Mouse (Mus musculus) neural tube, embryonic 14.5 days (tissue): ENCODE results near the gene Xdh. TPM values are rescaled to one million over a fixed set of nuclear protein-coding genes. Genes with fewer than 3 reads are reported as not detected.

Source experiments
- ATAC-seq: fragments of 200-750 bp; cut with Nextera tagmentation; 2 replicates; pipeline ENCODE4 v1.8.0; 2017; ENCODE audit warnings: low read depth, mild to moderate bottlenecking, moderate TSS enrichment, moderate library complexity
- H3K27ac ChIP-seq: fragments of 300-500 bp; sonication (generic); 2 replicates; pipeline ENCODE4 v1.5.1; 2014; ENCODE audit warnings: low read depth, mild to moderate bottlenecking, control low read depth, low read length, moderate library complexity, mixed read lengths
- H3K27me3 ChIP-seq: fragments of 300-500 bp; sonication (generic); 2 replicates; pipeline ENCODE4 v1.6.1; 2014; ENCODE audit warnings: low read length; ENCODE audit not compliant: control insufficient read depth, insufficient read depth
- H3K36me3 ChIP-seq: fragments of 300-500 bp; sonication (generic); 2 replicates; pipeline ENCODE4 v1.6.1; 2014; ENCODE audit warnings: low read length, mixed read lengths; ENCODE audit not compliant: control insufficient read depth, insufficient read depth
- H3K4me1 ChIP-seq: fragments of 300-500 bp; sonication (generic); 2 replicates; pipeline ENCODE4 v1.6.1; 2014; ENCODE audit warnings: low read length; ENCODE audit not compliant: control insufficient read depth, insufficient read depth
- H3K4me2 ChIP-seq: fragments of 300-500 bp; sonication (generic); 2 replicates; pipeline ENCODE4 v1.6.1; 2014; ENCODE audit warnings: mild to moderate bottlenecking, low read depth, low read length, control low read depth
- H3K4me3 ChIP-seq: fragments of 300-500 bp; sonication (generic); 2 replicates; pipeline ENCODE4 v1.5.1; 2014; ENCODE audit warnings: low read depth, low read length, control low read depth, mixed read lengths
- H3K9ac ChIP-seq: fragments of 300-500 bp; sonication (generic); replicated peaks from 2 replicates; pipeline ENCODE4 v1.6.1; 2014; ENCODE audit warnings: low read depth, mild to moderate bottlenecking, control low read depth, low read length, mixed read lengths
- H3K9me3 ChIP-seq: fragments of 300-500 bp; sonication (generic); 2 replicates; pipeline ENCODE4 v1.6.1; 2016; ENCODE audit warnings: low read length; ENCODE audit not compliant: control insufficient read depth
- WGBS: fragments of 180-500 bp; shearing (Covaris S2); extraction: QIAGEN DNeasy Blood & Tissue Kit; methylation state at CpG from one replicate; pipeline ENCODE4 v1.1.7; 2014; 5-methylcytosine and 5-hydroxymethylcytosine counted together
- polyA plus RNA-seq: library from polyadenylated mRNA; unstranded; fragments of >200 nt; fragmentation: Nextera tagmentation; extraction: Ambion mirVana; gene quantifications from 2 replicates; pipeline ENCODE4 v1.2.1, GENCODE M21; 2014

Gene Xdh
- polyA plus RNA-seq, 1 experiment from 2014 or later: 0.42 TPM

- Histone ChIP-seq H3K27me3 (no peaks in the 10 kb centered on the region), H3K9me3 (no peaks in the 10 kb centered on the region), H3K4me1 (0 out of 2 replicates have a peak, but pooled peaks cover 2% of the 10 kb centered on the region), H3K9ac (no peak overlapping the region), H3K36me3 (no peaks in the 10 kb centered on the region), H3K4me2 (no peak overlapping the region), H3K4me3 (no peak overlapping the region), H3K27ac (no peak overlapping the region)
- WGBS: 75% methylated on average over 2 of the region's 2 CpGs
- ATAC-seq: no peak
These were observed 1.2 kb downstream of the Xdh start for GRCm38 (mm10) chr17:73948801-73949200.

- H3K27ac ChIP-seq: no peak overlapping the region
- no peaks in the 10 kb centered on the region for H3K27me3 ChIP-seq
- no peaks in the 10 kb centered on the region for H3K36me3 ChIP-seq
- no peak for ATAC-seq
- H3K4me1 ChIP-seq: 0 out of 2 replicates have a peak, but pooled peaks cover 2% of the 10 kb centered on the region
- H3K4me2 ChIP-seq: no peak overlapping the region
- no peak overlapping the region for H3K4me3 ChIP-seq
- no peak overlapping the region for H3K9ac ChIP-seq
- no peaks in the 10 kb centered on the region for H3K9me3 ChIP-seq
- WGBS: 86% methylated on average over 3 of the region's 3 CpGs
These were observed 2.0 kb downstream of the Xdh start for GRCm38 (mm10) chr17:73948039-73948438.

- 68% methylated on average over 5 of the region's 5 CpGs for WGBS
- ATAC-seq: no peak
These were observed 3.1 kb downstream of the Xdh start for GRCm38 (mm10) chr17:73946856-73947255.

GRCm38 (mm10) chr17:73944661-73945060 lies 5.3 kb downstream of the Xdh start:
- ATAC-seq: no peak
- Histone ChIP-seq H3K27ac (no peak overlapping the region), H3K36me3 (no peaks in the 10 kb centered on the region), H3K4me2 (no peak overlapping the region), H3K9me3 (no peaks in the 10 kb centered on the region), H3K4me1 (0 out of 2 replicates have a peak, but pooled peaks cover under 1% of the 10 kb centered on the region), H3K4me3 (no peak overlapping the region), H3K27me3 (no peaks in the 10 kb centered on the region), H3K9ac (no peak overlapping the region)
- WGBS: 84% methylated on average over 5 of the region's 5 CpGs

More at GRCm38 (mm10) chr17:73946856-73947255, 3.1 kb downstream of the Xdh start:
- no peaks in the 10 kb centered on the region for H3K9me3 ChIP-seq
- no peak overlapping the region for H3K4me3 ChIP-seq
- no peak overlapping the region for H3K4me2 ChIP-seq
- no peak overlapping the region for H3K9ac ChIP-seq
- no peak overlapping the region for H3K27ac ChIP-seq
- H3K27me3 ChIP-seq: no peaks in the 10 kb centered on the region
- H3K4me1 ChIP-seq: 0 out of 2 replicates have a peak, but pooled peaks cover 2% of the 10 kb centered on the region
- no peaks in the 10 kb centered on the region for H3K36me3 ChIP-seq

- H3K4me1 ChIP-seq: no peaks in the 10 kb centered on the region
- H3K4me3 ChIP-seq: no peak overlapping the region
- H3K36me3 ChIP-seq: no peaks in the 10 kb centered on the region
- ATAC-seq: no peak
- H3K27me3 ChIP-seq: no peaks in the 10 kb centered on the region
- H3K4me2 ChIP-seq: no peak overlapping the region
- 87% methylated on average over 3 of the region's 3 CpGs for WGBS
- no peaks in the 10 kb centered on the region for H3K9me3 ChIP-seq
- no peak overlapping the region for H3K9ac ChIP-seq
- no peak overlapping the region for H3K27ac ChIP-seq
These were observed 7.6 kb downstream of the Xdh start for GRCm38 (mm10) chr17:73942268-73942962.

GRCm38 (mm10) chr17:73941816-73942215 lies 8.2 kb downstream of the Xdh start:
- Histone ChIP-seq H3K4me3 (no peak overlapping the region), H3K4me2 (no peak overlapping the region), H3K9me3 (no peaks in the 10 kb centered on the region), H3K27ac (no peak overlapping the region), H3K9ac (no peak overlapping the region), H3K36me3 (no peaks in the 10 kb centered on the region), H3K4me1 (no peaks in the 10 kb centered on the region), H3K27me3 (no peaks in the 10 kb centered on the region)
- ATAC-seq: no peak
- 79% methylated on average over 3 of the region's 3 CpGs for WGBS

GRCm38 (mm10) chr17:73937073-73937472 lies 12.9 kb downstream of the Xdh start:
- ATAC-seq: no peak
- H3K4me2 ChIP-seq: no peak overlapping the region
- WGBS: 89% methylated on average over 7 of the region's 7 CpGs

GRCm38 (mm10) chr17:73935163-73935562 lies 14.8 kb downstream of the Xdh start:
- Histone ChIP-seq H3K9me3 (no peaks in the 10 kb centered on the region), H3K4me2 (no peak overlapping the region), H3K9ac (no peak overlapping the region), H3K4me1 (no peaks in the 10 kb centered on the region), H3K27me3 (no peaks in the 10 kb centered on the region), H3K36me3 (no peaks in the 10 kb centered on the region), H3K27ac (no peak overlapping the region), H3K4me3 (no peak overlapping the region)
- 85% methylated on average over 4 of the region's 4 CpGs for WGBS
- no peak for ATAC-seq

More at GRCm38 (mm10) chr17:73937073-73937472, 12.9 kb downstream of the Xdh start:
- no peaks in the 10 kb centered on the region for H3K4me1 ChIP-seq
- no peak overlapping the region for H3K4me3 ChIP-seq
- no peak overlapping the region for H3K27ac ChIP-seq
- H3K9me3 ChIP-seq: no peaks in the 10 kb centered on the region
- H3K27me3 ChIP-seq: no peaks in the 10 kb centered on the region
- H3K9ac ChIP-seq: no peak overlapping the region
- no peaks in the 10 kb centered on the region for H3K36me3 ChIP-seq

GRCm38 (mm10) chr17:73934281-73934680 lies 15.7 kb downstream of the Xdh start:
- WGBS: 79% methylated on average over 4 of the region's 4 CpGs
- no peak overlapping the region for H3K9ac ChIP-seq
- H3K4me3 ChIP-seq: no peak overlapping the region
- no peaks in the 10 kb centered on the region for H3K27me3 ChIP-seq
- no peaks in the 10 kb centered on the region for H3K9me3 ChIP-seq
- no peak overlapping the region for H3K27ac ChIP-seq
- no peaks in the 10 kb centered on the region for H3K4me1 ChIP-seq
- no peak for ATAC-seq
- H3K36me3 ChIP-seq: no peaks in the 10 kb centered on the region
- H3K4me2 ChIP-seq: no peak overlapping the region
